Mouse (Mus musculus) left cerebral cortex, adult 8-10 months (tissue): Measurements from ENCODE around the gene Cers6. TPM values are rescaled to one million over a fixed set of nuclear protein-coding genes. Genes with fewer than 3 reads are reported as not detected.
A peak's percentile ranks its signal among the peaks of the same experiment; 100 is the strongest.

ENCODE experiments used
- DNase-seq, 2 experiments: peaks; one replicate each; pipeline ENCODE4 v3.0.0; 2022; ENCODE audit warnings: low spot score in 2 of 2
- total RNA-seq, 4 experiments: library from RNA; stranded (reverse); gene quantifications; 2 replicates each; pipeline ENCODE4 v1.2.4; 2022

Cers6 gene
- total RNA-seq, 4 experiments from 2014 or later, result 54.7 to 63.1 (median 59.9) TPM

- no peak for DNase-seq
Measured at GRCm38 (mm10) chr2:69014241-69014640, 153.0 kb downstream of the Cers6 start.

DNA sequence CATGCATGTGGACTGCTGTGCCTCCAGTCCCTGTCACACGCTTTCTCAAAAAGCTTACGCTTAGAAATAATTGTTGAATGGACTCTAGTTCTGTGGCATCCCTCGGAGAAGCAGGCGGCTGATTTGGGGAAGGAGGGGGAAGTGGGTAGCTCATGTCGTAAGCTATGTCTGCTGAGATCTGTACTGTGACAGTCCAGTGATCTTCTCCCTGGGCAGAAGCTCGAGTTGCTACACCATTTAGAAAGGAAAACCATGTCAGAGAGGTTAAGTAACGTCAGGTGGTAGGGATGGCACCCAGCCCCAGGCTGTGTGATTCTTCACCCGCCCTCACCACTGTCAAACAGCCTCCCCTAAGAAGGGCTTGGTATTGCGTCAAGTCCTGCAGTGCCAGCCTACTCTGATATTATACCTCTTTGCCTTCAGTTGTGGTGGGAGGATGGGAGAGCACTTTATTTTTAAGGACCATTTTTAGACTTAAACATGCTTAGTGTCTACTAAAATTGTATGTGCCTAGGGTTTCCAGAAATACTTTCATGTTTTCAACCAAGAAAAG, 154.0 kb downstream of the Cers6 start:
- peak in 1 of 2 experiments; percentile 45 for DNase-seq

- DNase-seq, result no peak
Measured at GRCm38 (mm10) chr2:69015822-69016221, 154.6 kb downstream of the Cers6 start.

DNA sequence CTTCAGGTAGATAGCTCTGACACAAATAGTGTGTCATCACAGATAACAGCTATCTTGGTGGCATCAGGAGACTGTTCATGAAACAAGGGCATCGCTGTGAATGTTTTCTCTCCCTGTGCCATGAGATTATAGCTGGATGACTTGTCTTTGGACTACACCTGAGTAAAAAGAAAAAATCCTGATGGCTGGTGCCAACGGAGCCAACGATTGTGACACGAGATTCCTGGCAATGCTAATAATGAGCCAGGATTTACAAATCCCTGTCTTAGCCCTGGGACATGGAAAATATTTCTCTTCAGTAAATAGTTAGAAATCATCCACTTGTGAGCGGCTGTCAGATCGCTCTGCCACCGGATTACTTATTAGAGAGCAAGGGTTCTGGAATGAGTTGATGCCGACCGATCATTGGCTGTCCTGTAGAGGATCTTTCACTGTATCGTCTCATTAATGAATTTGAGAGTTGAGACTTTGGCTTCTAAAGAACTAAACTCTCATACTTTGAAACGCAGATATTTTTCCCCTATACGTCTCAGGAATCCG, 157.9 kb downstream of the Cers6 start:
- DNase-seq, result no peak

DNA sequence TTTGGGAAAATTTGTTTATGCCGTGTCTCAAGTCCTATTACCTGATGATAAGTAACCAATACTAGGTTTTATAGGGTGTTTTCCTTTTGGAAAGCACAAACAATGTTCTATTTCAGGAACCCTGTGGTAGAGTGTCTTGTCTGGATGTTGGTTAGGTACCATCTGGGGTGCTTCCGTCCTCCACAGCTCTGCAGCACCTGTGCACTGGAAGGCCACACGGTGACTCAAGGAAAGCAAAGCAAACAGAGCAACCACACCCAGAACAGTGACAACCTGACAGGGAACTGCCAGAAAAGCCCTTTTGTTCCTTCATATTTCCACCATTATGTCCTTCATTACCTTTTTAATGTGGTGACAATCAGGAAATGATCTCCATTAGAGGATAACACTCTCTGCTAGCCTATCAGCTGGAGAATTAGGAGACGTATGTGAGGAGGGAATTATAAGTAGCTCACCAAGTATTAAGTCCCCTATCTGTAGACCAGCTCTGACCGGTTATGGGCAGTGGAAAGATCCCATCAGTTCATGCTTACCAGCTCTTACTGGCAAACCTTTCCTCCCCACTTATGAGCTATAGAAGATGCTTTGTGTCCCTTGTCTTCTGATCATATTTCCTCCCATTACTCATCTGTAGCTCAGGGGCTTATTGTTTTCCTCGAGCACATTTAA, 158.7 kb downstream of the Cers6 start:
- DNase-seq, result no peak

DNA sequence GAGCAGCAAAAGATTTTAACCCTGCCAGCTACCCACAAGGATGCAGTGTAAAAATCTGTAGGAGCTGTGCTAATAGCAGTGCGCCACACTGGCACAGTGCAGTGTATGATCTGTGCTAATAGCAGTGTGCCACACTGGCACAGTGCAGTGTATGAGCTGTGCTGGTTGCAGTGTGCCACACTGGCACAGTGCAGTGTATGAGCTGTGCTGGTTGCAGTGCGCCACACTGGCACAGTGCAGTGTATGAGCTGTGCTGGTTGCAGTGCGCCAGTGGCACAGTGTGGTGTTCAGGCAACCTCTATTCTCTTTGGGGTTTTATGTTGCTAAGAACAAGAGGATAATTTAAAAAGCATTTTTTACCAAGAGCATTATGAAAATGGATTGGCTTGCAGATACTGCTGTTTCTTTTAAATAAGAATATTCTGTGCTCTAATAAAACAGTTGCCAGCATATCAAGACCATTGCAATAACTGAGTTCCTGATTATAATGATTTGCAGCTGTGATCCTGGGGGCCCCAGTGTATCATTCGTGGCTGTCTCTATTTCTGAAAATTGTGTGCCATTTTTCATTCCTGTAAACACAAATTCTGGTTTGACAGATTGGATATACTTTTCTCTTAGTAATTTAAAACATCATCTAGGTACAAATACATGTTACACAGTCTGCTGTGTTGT, 159.5 kb downstream of the Cers6 start:
- no peak for DNase-seq

- DNase-seq, result no peak
Measured at GRCm38 (mm10) chr2:69021516-69021915, 160.3 kb downstream of the Cers6 start.

DNA sequence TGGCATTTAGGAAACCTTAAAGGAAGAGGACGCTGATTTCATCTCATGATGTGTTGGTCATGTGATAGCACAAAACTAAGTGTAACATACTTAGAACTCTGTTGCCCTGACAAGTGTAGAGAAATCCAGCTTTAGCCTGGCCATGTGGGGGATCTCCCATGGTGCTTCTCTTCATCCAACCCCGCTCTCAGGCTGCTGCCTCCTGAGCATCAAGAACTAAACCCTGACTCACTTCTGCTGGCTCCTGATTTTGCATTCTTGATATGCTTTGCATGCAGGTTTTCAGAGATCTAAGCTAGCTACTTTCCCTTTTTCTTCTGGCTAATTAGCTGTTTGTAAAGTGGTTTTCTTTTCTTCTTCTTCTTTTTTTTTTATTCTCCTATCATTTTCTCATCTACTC, 163.6 kb downstream of the Cers6 start:
- DNase-seq, result no peak

DNA sequence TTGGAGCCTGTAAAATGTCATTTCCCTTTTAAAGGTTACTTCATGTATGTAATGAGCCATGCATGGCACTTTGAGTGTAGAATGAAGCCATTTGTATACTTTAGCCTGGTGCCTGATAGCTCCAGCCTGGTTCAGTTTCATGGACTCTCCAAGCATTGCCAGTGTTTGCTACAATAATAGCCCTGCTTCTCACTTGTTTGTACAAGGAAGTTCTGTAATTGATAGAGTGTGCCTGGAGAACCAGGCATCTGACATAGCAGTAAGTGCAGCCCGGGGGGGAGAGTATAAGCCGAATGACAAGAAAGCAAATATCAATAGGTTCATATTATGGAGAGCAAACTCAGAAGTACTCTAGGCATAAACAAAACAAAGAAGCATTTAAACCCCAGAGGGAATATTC, 171.3 kb downstream of the Cers6 start:
- DNase-seq, result no peak

DNA sequence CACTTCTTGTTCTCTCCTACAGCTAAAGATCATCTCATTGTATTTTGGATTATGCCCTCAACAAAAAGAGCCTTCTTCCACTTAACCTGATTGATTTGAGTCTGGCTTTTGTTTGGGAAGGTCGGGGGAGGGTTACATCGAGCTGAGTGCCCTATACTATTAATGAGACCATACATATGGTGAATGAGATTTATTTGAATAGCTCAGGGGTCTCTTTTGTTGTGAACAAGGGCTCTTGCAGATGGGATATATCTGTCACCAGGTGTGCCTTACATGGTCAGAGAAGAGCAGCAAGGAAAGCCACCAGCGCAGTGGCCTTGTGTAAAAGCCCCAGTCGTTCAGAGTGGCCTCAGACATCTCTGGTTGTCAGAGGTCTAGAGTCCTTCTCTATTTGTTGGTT, 174.2 kb downstream of the Cers6 start:
- DNase-seq, result no peak

GRCm38 (mm10) chr2:69037362-69037761, 176.1 kb downstream of the Cers6 start:
- DNase-seq, result no peak

- no peak for DNase-seq
Measured at GRCm38 (mm10) chr2:69042327-69043106, 181.3 kb downstream of the Cers6 start.

DNA sequence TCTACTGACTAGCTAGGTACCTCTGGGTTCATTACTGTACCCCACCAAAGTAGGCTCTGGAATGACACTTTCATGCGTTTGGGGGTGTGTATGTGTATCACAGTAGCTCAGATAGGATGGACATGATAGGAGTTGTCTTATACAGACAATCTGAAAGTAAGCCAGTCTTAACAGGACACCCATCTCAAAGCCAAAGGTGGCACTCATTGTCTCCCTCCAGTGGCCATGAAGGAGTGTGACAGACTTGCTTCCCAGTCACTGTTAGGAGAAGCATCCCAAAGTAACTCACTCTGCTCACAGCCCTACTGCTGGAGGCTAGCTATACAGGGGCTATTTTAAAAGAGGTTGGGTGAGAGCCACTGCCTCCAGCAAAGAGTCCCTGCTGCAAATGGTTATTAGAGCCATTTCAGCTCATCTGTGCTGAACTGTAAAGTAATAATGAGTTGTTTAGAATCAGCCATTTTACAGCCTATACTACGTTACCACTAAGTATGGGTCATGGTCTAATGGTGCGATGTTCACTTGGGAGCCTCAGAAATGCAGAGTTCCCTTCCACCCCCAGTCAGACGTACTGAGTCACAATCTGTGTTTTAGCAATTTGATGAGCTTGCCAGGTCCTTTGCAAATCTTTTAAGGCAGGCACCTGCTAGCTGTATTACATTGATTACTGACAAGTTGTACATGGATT, 182.3 kb downstream of the Cers6 start:
- DNase-seq, result no peak

DNA sequence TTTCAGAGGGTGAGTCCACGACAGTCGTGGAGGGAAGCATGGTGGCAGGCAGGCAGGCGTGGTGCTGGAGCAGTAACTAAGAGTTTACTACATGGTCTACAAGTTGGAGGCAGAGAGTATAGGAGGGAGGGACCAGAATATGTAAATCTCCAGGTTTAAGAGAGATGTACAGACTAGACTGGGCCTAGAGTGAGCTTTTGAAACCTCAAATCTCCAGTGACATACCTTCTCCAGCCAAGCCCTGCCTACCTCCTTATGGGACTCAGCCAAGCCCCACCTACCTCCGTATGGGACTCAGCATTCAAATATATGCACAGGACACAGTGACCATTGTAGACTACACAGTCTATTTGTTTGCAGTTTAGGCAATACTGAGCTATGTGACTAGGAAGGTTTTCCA, 184.7 kb downstream of the Cers6 start:
- no peak for DNase-seq

- DNase-seq, result no peak
Measured at GRCm38 (mm10) chr2:69047297-69047696, 186.1 kb downstream of the Cers6 start.

- no peak for DNase-seq
Measured at GRCm38 (mm10) chr2:69047805-69048204, 186.6 kb downstream of the Cers6 start.

- DNase-seq, result no peak
Measured at GRCm38 (mm10) chr2:69049179-69049578, 187.9 kb downstream of the Cers6 start.

- no peak for DNase-seq
Measured at GRCm38 (mm10) chr2:69050189-69050588, 188.9 kb downstream of the Cers6 start.

- no peak for DNase-seq
Measured at GRCm38 (mm10) chr2:69051596-69051995, 190.4 kb downstream of the Cers6 start.

DNA sequence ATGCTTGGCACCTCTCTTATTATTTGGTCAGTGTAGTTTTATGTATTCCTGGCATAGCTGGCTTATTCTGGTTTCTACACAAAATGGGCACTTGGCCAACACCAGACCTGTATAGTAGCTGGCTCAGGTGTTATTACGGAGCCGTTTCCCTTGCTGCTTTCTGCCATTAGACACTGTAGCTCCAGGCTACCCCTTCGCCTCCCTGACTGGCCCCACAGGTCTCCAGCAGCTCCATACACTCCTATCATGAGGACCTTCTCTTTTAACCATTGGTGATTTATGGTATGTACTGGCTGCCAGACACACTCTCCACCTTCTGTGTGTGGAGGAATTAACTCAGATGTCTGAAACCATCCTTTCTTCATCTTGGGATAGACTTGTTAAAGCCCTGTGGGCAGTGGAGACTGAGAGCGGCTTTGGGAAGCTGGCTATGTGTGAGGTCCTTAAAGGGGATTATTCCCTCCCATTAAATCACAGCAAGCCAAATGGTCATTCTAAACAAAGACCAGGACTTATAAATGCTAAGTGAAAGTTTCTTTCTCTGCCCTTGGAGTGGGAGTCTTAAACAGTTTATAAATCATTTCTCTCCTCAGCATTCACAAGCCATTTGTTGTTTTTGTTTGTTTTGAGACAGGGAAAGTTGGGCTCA, 192.1 kb downstream of the Cers6 start:
- DNase-seq, result no peak

DNA sequence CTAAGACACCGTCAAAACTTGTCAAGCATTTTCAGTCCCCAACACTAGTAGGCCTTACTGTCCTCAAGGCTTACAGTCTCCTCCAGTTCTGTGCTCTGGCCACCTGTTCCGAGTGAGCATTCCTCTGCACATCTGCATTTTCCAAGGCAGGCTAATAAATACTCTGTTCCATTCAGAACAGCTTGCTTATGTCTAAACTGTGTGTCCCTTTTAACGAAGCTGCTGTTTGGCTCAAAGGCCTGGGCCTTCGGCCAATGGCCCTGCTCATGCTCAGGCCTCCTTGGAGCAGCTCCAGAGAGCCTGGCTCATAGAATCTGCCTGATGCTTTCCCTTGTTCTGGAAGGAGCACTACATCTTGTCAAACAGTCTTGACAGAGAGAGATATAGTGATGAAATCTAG, 193.0 kb downstream of the Cers6 start:
- DNase-seq, result peak in 1 of 2 experiments; percentile 38
